Mouse (Mus musculus): ENCODE data around the gene Gm20388. TPM values are rescaled to one million over a fixed set of nuclear protein-coding genes. Genes with fewer than 3 reads are reported as not detected.

The Gm20388 gene
- polyA plus RNA-seq, 1 experiment from 2014 or later, result 7.4 TPM

- no peaks in the 10 kb centered on the region for H3K4me1 ChIP-seq
- no peaks in the 10 kb centered on the region for H3K27me3 ChIP-seq
- no peak overlapping the region for H3K27ac ChIP-seq
- H3K36me3 ChIP-seq, result peaks cover 92% of the 10 kb centered on the region
- ATAC-seq (replicated peaks; ENCODE audit: low FRiP score), result no peak
- 85% methylated on average over 14 of the region's 14 CpGs for WGBS
- H3K9ac ChIP-seq, result no peak overlapping the region
- no peak overlapping the region for H3K4me2 ChIP-seq
- no peak overlapping the region for H3K4me3 ChIP-seq (replicated peaks)
- H3K9me3 ChIP-seq (replicated peaks), result no peaks in the 10 kb centered on the region
Observed at GRCm38 (mm10) chr8:121599842-121600241, 1689.2 kb downstream of the Gm20388 start.

GRCm38 (mm10) chr8:121602411-121602810 lies 1691.8 kb downstream of the Gm20388 start:
- H3K4me2 ChIP-seq, result no peak overlapping the region
- 93% methylated on average over 12 of the region's 12 CpGs for WGBS

GRCm38 (mm10) chr8:121602860-121603259 lies 1692.2 kb downstream of the Gm20388 start:
- Histone ChIP-seq H3K36me3 (peaks cover 94% of the 10 kb centered on the region), H3K27ac (no peak overlapping the region), H3K4me1 (no peaks in the 10 kb centered on the region), H3K4me3 (replicated peaks) (no peak overlapping the region), H3K27me3 (no peaks in the 10 kb centered on the region), H3K9ac (no peak overlapping the region), H3K4me2 (no peak overlapping the region), H3K9me3 (replicated peaks) (no peaks in the 10 kb centered on the region)
- 0 out of 2 replicates have a peak, but pooled peaks have one; percentile 14 for ATAC-seq (replicated peaks; ENCODE audit: low FRiP score)
- 25% methylated on average over 3 of the region's 3 CpGs for WGBS

More at GRCm38 (mm10) chr8:121602411-121602810, 1691.8 kb downstream of the Gm20388 start:
- no peak overlapping the region for H3K4me3 ChIP-seq (replicated peaks)
- no peaks in the 10 kb centered on the region for H3K9me3 ChIP-seq (replicated peaks)
- no peaks in the 10 kb centered on the region for H3K4me1 ChIP-seq
- no peak for ATAC-seq (replicated peaks; ENCODE audit: low FRiP score)
- H3K27me3 ChIP-seq, result no peaks in the 10 kb centered on the region
- H3K36me3 ChIP-seq, result peaks cover 94% of the 10 kb centered on the region
- no peak overlapping the region for H3K9ac ChIP-seq
- H3K27ac ChIP-seq, result no peak overlapping the region

GRCm38 (mm10) chr8:121603801-121604200 lies 1693.2 kb downstream of the Gm20388 start:
- ATAC-seq (replicated peaks; ENCODE audit: low FRiP score), result no peak
- Histone ChIP-seq H3K9ac (no peak overlapping the region), H3K27ac (no peak overlapping the region), H3K27me3 (no peaks in the 10 kb centered on the region), H3K4me1 (no peaks in the 10 kb centered on the region), H3K9me3 (replicated peaks) (no peaks in the 10 kb centered on the region), H3K36me3 (peaks cover 97% of the 10 kb centered on the region), H3K4me2 (no peak overlapping the region), H3K4me3 (replicated peaks) (no peak overlapping the region)
- WGBS, result 94% methylated on average over 12 of the region's 12 CpGs

GRCm38 (mm10) chr8:121607661-121608060 lies 1697.0 kb downstream of the Gm20388 start:
- H3K36me3 ChIP-seq, result peaks cover 91% of the 10 kb centered on the region
- WGBS, result 89% methylated on average over 5 of the region's 5 CpGs
- ATAC-seq (replicated peaks; ENCODE audit: low FRiP score), result no peak

GRCm38 (mm10) chr8:121609251-121609650 lies 1698.6 kb downstream of the Gm20388 start:
- WGBS, result 87% methylated on average over 15 of the region's 15 CpGs
- Histone ChIP-seq H3K27ac (no peak overlapping the region), H3K36me3 (peaks cover 76% of the 10 kb centered on the region), H3K27me3 (no peaks in the 10 kb centered on the region), H3K4me3 (replicated peaks) (no peak overlapping the region), H3K4me1 (no peaks in the 10 kb centered on the region), H3K9me3 (replicated peaks) (no peaks in the 10 kb centered on the region), H3K4me2 (no peak overlapping the region), H3K9ac (no peak overlapping the region)
- ATAC-seq (replicated peaks; ENCODE audit: low FRiP score), result no peak

More at GRCm38 (mm10) chr8:121607661-121608060, 1697.0 kb downstream of the Gm20388 start:
- Histone ChIP-seq H3K27me3 (no peaks in the 10 kb centered on the region), H3K9ac (no peak overlapping the region), H3K4me3 (replicated peaks) (no peak overlapping the region), H3K4me1 (no peaks in the 10 kb centered on the region), H3K4me2 (no peak overlapping the region), H3K27ac (no peak overlapping the region), H3K9me3 (replicated peaks) (no peaks in the 10 kb centered on the region)

GRCm38 (mm10) chr8:121609916-121610315 lies 1699.3 kb downstream of the Gm20388 start:
- H3K9me3 ChIP-seq (replicated peaks), result no peaks in the 10 kb centered on the region
- H3K4me2 ChIP-seq, result no peak overlapping the region
- H3K4me3 ChIP-seq (replicated peaks), result no peak overlapping the region
- 93% methylated on average over 11 of the region's 11 CpGs for WGBS
- no peaks in the 10 kb centered on the region for H3K27me3 ChIP-seq
- no peak overlapping the region for H3K27ac ChIP-seq
- H3K9ac ChIP-seq, result no peak overlapping the region
- ATAC-seq (replicated peaks; ENCODE audit: low FRiP score), result no peak
- peaks cover 70% of the 10 kb centered on the region for H3K36me3 ChIP-seq
- no peaks in the 10 kb centered on the region for H3K4me1 ChIP-seq

- H3K9me3 ChIP-seq (replicated peaks), result no peaks in the 10 kb centered on the region
- peaks cover 66% of the 10 kb centered on the region for H3K36me3 ChIP-seq
- H3K27me3 ChIP-seq, result no peaks in the 10 kb centered on the region
- ATAC-seq (replicated peaks; ENCODE audit: low FRiP score), result no peak
- no peak overlapping the region for H3K4me3 ChIP-seq (replicated peaks)
- H3K27ac ChIP-seq, result no peak overlapping the region
- 0 out of 2 replicates have a peak, but pooled peaks cover 4% of the 10 kb centered on the region for H3K4me1 ChIP-seq
- no peak overlapping the region for H3K9ac ChIP-seq
- H3K4me2 ChIP-seq, result no peak overlapping the region
Observed at GRCm38 (mm10) chr8:121613419-121613818, 1702.8 kb downstream of the Gm20388 start.

- Histone ChIP-seq H3K4me3 (replicated peaks) (no peak overlapping the region), H3K9ac (no peak overlapping the region), H3K9me3 (replicated peaks) (no peaks in the 10 kb centered on the region), H3K36me3 (peaks cover 30% of the 10 kb centered on the region), H3K4me1 (peaks cover 38% of the 10 kb centered on the region), H3K27ac (peak overlapping the region; percentile 84), H3K27me3 (no peaks in the 10 kb centered on the region), H3K4me2 (no peak overlapping the region)
- 36% methylated on average over 7 of the region's 7 CpGs for WGBS
- peak; percentile 71; the same call in 1 of the 2 replicates for ATAC-seq (replicated peaks; ENCODE audit: low FRiP score)
Observed at GRCm38 (mm10) chr8:121619401-121619995, 1708.9 kb downstream of the Gm20388 start.

GRCm38 (mm10) chr8:121620801-121621516 lies 1710.3 kb downstream of the Gm20388 start:
- peak overlapping the region; percentile 76; the same call in 1 of the 2 replicates for H3K27ac ChIP-seq
- 76% methylated on average over 12 of the region's 12 CpGs for WGBS
- ATAC-seq (replicated peaks; ENCODE audit: low FRiP score), result no peak
- peaks cover 21% of the 10 kb centered on the region for H3K36me3 ChIP-seq
- no peak overlapping the region for H3K4me2 ChIP-seq
- peaks cover 47% of the 10 kb centered on the region for H3K4me1 ChIP-seq
- H3K9me3 ChIP-seq (replicated peaks), result no peaks in the 10 kb centered on the region
- H3K4me3 ChIP-seq (replicated peaks), result no peak overlapping the region
- no peak overlapping the region for H3K9ac ChIP-seq
- H3K27me3 ChIP-seq, result no peaks in the 10 kb centered on the region

GRCm38 (mm10) chr8:121621879-121622278 lies 1711.2 kb downstream of the Gm20388 start:
- Histone ChIP-seq H3K4me1 (peaks cover 55% of the 10 kb centered on the region), H3K27ac (0 out of 2 replicates have a peak overlapping the region, but pooled peaks have one; percentile 76), H3K27me3 (no peaks in the 10 kb centered on the region), H3K4me2 (no peak overlapping the region), H3K9me3 (replicated peaks) (no peaks in the 10 kb centered on the region), H3K9ac (no peak overlapping the region), H3K4me3 (replicated peaks) (no peak overlapping the region), H3K36me3 (peaks cover 21% of the 10 kb centered on the region)
- WGBS, result 48% methylated on average over 1 of the region's 1 CpGs
- no peak for ATAC-seq (replicated peaks; ENCODE audit: low FRiP score)

GRCm38 (mm10) chr8:121623043-121623442 lies 1712.4 kb downstream of the Gm20388 start:
- ATAC-seq (replicated peaks; ENCODE audit: low FRiP score), result no peak
- no peak overlapping the region for H3K4me3 ChIP-seq (replicated peaks)
- WGBS, result 90% methylated on average over 8 of the region's 8 CpGs

More at GRCm38 (mm10) chr8:121623043-121623442, 1712.4 kb downstream of the Gm20388 start:
- Histone ChIP-seq H3K4me2 (no peak overlapping the region), H3K9me3 (replicated peaks) (no peaks in the 10 kb centered on the region), H3K27me3 (no peaks in the 10 kb centered on the region), H3K4me1 (peaks cover 55% of the 10 kb centered on the region), H3K36me3 (peaks cover 25% of the 10 kb centered on the region), H3K27ac (no peak overlapping the region), H3K9ac (no peak overlapping the region)
